Mouse (Mus musculus) 416B (cell line): ENCODE data around the gene Gabrg3.
"Not testable (repeated sequence)": the region's sequence is repeated elsewhere in the genome, so short reads cannot be mapped to it uniquely, and the experiment has no call there.

Experiments
- DNase-seq: peaks from one replicate; pipeline ENCODE4 v3.0.0; 2011; ENCODE audit warnings: low read depth

Gene Gabrg3

GRCm38 (mm10) chr7:57312018-57312417 lies 75.0 kb downstream of the Gabrg3 start:
- DNase-seq = no peak

GRCm38 (mm10) chr7:57307337-57307736 lies 79.7 kb downstream of the Gabrg3 start:
- peak; percentile 4 for DNase-seq

GRCm38 (mm10) chr7:57296639-57297038 lies 90.3 kb downstream of the Gabrg3 start:
- DNase-seq = no peak

GRCm38 (mm10) chr7:57294127-57294526 lies 92.9 kb downstream of the Gabrg3 start:
- DNase-seq = no peak

- no peak for DNase-seq
Measured at GRCm38 (mm10) chr7:57293564-57293963, 93.4 kb downstream of the Gabrg3 start.

- no peak for DNase-seq
Measured at GRCm38 (mm10) chr7:57283186-57283585, 103.8 kb downstream of the Gabrg3 start.

GRCm38 (mm10) chr7:57278841-57279240 lies 108.1 kb downstream of the Gabrg3 start:
- no peak for DNase-seq

GRCm38 (mm10) chr7:57260201-57260600 lies 126.8 kb downstream of the Gabrg3 start:
- DNase-seq = no peak

GRCm38 (mm10) chr7:57258893-57259574 lies 128.0 kb downstream of the Gabrg3 start:
- DNase-seq = no peak

GRCm38 (mm10) chr7:57243981-57244380 lies 143.0 kb downstream of the Gabrg3 start:
- no peak for DNase-seq

GRCm38 (mm10) chr7:57214119-57214518 lies 172.9 kb downstream of the Gabrg3 start:
- no peak for DNase-seq

- no peak for DNase-seq
Measured at GRCm38 (mm10) chr7:57186015-57186414, 201.0 kb downstream of the Gabrg3 start.

GRCm38 (mm10) chr7:57175891-57176545 lies 211.0 kb downstream of the Gabrg3 start:
- DNase-seq = not testable (repeated sequence)

GRCm38 (mm10) chr7:57166931-57167330 lies 220.1 kb downstream of the Gabrg3 start:
- no peak for DNase-seq

- no peak for DNase-seq
Measured at GRCm38 (mm10) chr7:57158211-57158610, 228.8 kb downstream of the Gabrg3 start.

GRCm38 (mm10) chr7:57153743-57154142 lies 233.2 kb downstream of the Gabrg3 start:
- DNase-seq = no peak

- no peak for DNase-seq
Measured at GRCm38 (mm10) chr7:57150768-57151167, 236.2 kb downstream of the Gabrg3 start.

- no peak for DNase-seq
Measured at GRCm38 (mm10) chr7:57138072-57138704, 248.8 kb downstream of the Gabrg3 start.

GRCm38 (mm10) chr7:57133009-57133408 lies 254.0 kb downstream of the Gabrg3 start:
- no peak for DNase-seq

GRCm38 (mm10) chr7:57132471-57132870 lies 254.5 kb downstream of the Gabrg3 start:
- no peak for DNase-seq

- no peak for DNase-seq
Measured at GRCm38 (mm10) chr7:57100065-57100464, 286.9 kb downstream of the Gabrg3 start.

- no peak for DNase-seq
Measured at GRCm38 (mm10) chr7:57082071-57082470, 304.9 kb downstream of the Gabrg3 start.

- no peak for DNase-seq
Measured at GRCm38 (mm10) chr7:57071435-57072160, 315.4 kb downstream of the Gabrg3 start.
